In genomic region chr19:42217374-42217763, GRCm38 (mm10) we compare ENCODE assay signal across 8 mouse cellular contexts. TPM values are rescaled to one million over a fixed set of nuclear protein-coding genes. Genes with fewer than 3 reads are reported as not detected.
DNase-seq lines count a peak whose midpoint lies in the region; ATAC-seq and TF ChIP-seq lines count a peak whose summit lies in the region.

No protein-coding gene starts in this region.

- H3K4me1 ChIP-seq in lung, embryonic 14.5 days (ENCODE audit: insufficient read depth): no peaks in the 10 kb centered on the region
- no peaks in the 10 kb centered on the region for H3K4me1 ChIP-seq in neural tube, embryonic 14.5 days (ENCODE audit: control insufficient read depth, insufficient read depth, low read length)

- 8% methylated on average over 2 of the region's 2 CpGs for WGBS in lung, embryonic 14.5 days
- WGBS in neural tube, embryonic 14.5 days: 35% methylated on average over 2 of the region's 2 CpGs

- no peaks in the 10 kb centered on the region for H3K27me3 ChIP-seq in lung, embryonic 14.5 days (ENCODE audit: insufficient read depth, low read length)
- H3K27me3 ChIP-seq in neural tube, embryonic 14.5 days (ENCODE audit: control insufficient read depth, insufficient read depth, low read length): no peaks in the 10 kb centered on the region

- H3K4me3 ChIP-seq in lung, embryonic 14.5 days (ENCODE audit: low read depth, low read length): no peak overlapping the region
- no peak overlapping the region for H3K4me3 ChIP-seq in neural tube, embryonic 14.5 days (ENCODE audit: low read depth, low read length)

- no peaks in the 10 kb centered on the region for H3K9me3 ChIP-seq in lung, embryonic 14.5 days (ENCODE audit: low read depth, low read length)
- H3K9me3 ChIP-seq in neural tube, embryonic 14.5 days (ENCODE audit: control insufficient read depth, low read length): no peaks in the 10 kb centered on the region

- peak; percentile 68 for TF ChIP-seq CTCF in lung, embryonic 14.5 days (IDR thresholded peaks at IDR 0.05; ENCODE audit: low read depth)

- no peak overlapping the region for H3K9ac ChIP-seq in lung, embryonic 14.5 days
- no peak overlapping the region for H3K9ac ChIP-seq in neural tube, embryonic 14.5 days (replicated peaks; ENCODE audit: low read depth, low read length)

- ATAC-seq in CD4-positive, CD25-positive, alpha-beta regulatory T cell, adult 4 months: no peak
- ATAC-seq in lung, embryonic 14.5 days (ENCODE audit: insufficient read depth): no peak
- peak; percentile 44; the same call in 1 of the 2 replicates for ATAC-seq in neural tube, embryonic 14.5 days (ENCODE audit: low read depth)
- no peak for ATAC-seq in inflammation-experienced regulatory T-cells, adult 6 months

- H3K4me2 ChIP-seq in lung, embryonic 14.5 days: no peak overlapping the region
- no peak overlapping the region for H3K4me2 ChIP-seq in neural tube, embryonic 14.5 days (ENCODE audit: low read depth, low read length)

- H3K36me3 ChIP-seq in lung, embryonic 14.5 days (ENCODE audit: insufficient read depth): no peaks in the 10 kb centered on the region
- H3K36me3 ChIP-seq in neural tube, embryonic 14.5 days (ENCODE audit: control insufficient read depth, insufficient read depth, low read length): no peaks in the 10 kb centered on the region

- H3K27ac ChIP-seq in lung, embryonic 14.5 days (ENCODE audit: low read depth): no peak overlapping the region
- H3K27ac ChIP-seq in neural tube, embryonic 14.5 days (ENCODE audit: low read depth, low read length): no peak overlapping the region

- peak; percentile 29 for DNase-seq in CD4-positive, CD25-positive, alpha-beta regulatory T cell, adult 2 months (ENCODE audit: low read depth, low spot score)
- peak; percentile 48 for DNase-seq in lung, embryonic 14.5 days
- no peak for DNase-seq in lung, adult 18-20 months
- DNase-seq in cerebellum, adult 9-11 months: peak; percentile 76
- peak; percentile 21 for DNase-seq in induced T-regulatory cell, adult 2 months (ENCODE audit: low read depth)

RNA-seq across cellular contexts. Expression of gene Sfrp5, which starts 15.3 kb away (rescaled TPM):
- polyA plus RNA-seq in CD4-positive, CD25-positive, alpha-beta regulatory T cell, adult 4 months (2017; shearing (Covaris generic)): not detected
- polyA plus RNA-seq in lung, embryonic 14.5 days (2014; fragmentation: Nextera tagmentation; extraction: Ambion mirVana): 0.28 and 1.0 TPM in 2 replicates
- polyA plus RNA-seq in neural tube, embryonic 14.5 days (2014; fragmentation: Nextera tagmentation; extraction: Ambion mirVana): 0.21 and 13.5 TPM in 2 replicates
- not detected for polyA plus RNA-seq in inflammation-experienced regulatory T-cells, adult 6 months (2017; shearing (Covaris generic))

RNA-seq across cellular contexts. Expression of gene Golga7b, which starts 30.0 kb away (rescaled TPM):
- under 1 TPM in 1 of 2 experiments, not detected in 1; 0.15 TPM for polyA plus RNA-seq in CD4-positive, CD25-positive, alpha-beta regulatory T cell, adult 4 months (2017; shearing (Covaris generic))
- 0.08 TPM in 1 of 2 replicates, not detected in the other for polyA plus RNA-seq in lung, embryonic 14.5 days (2014; fragmentation: Nextera tagmentation; extraction: Ambion mirVana)
- 52.2 and 62.5 TPM in 2 replicates for polyA plus RNA-seq in neural tube, embryonic 14.5 days (2014; fragmentation: Nextera tagmentation; extraction: Ambion mirVana)
- not detected for polyA plus RNA-seq in inflammation-experienced regulatory T-cells, adult 6 months (2017; shearing (Covaris generic))

RNA-seq across cellular contexts. Expression of gene Zfyve27, which starts 53.6 kb away (rescaled TPM):
- polyA plus RNA-seq in CD4-positive, CD25-positive, alpha-beta regulatory T cell, adult 4 months (2017; shearing (Covaris generic)): 10 to 100 TPM; 19.5 to 21.0 TPM
- polyA plus RNA-seq in lung, embryonic 14.5 days (2014; fragmentation: Nextera tagmentation; extraction: Ambion mirVana): 15.2 and 16.8 TPM in 2 replicates
- 34.2 and 37.2 TPM in 2 replicates for polyA plus RNA-seq in neural tube, embryonic 14.5 days (2014; fragmentation: Nextera tagmentation; extraction: Ambion mirVana)
- polyA plus RNA-seq in inflammation-experienced regulatory T-cells, adult 6 months (2017; shearing (Covaris generic)): 10 to 100 TPM; 12.1 to 18.8 (median 17.9) TPM

Comparison
In these comparisons a context has a peak if more than half of its experiments do, and no peak if none do; other contexts are left out.
1. DNase-seq: peak in CD4-positive, CD25-positive, alpha-beta regulatory T cell, adult 2 months (single experiment), lung, embryonic 14.5 days (single experiment), cerebellum, adult 9-11 months (single experiment) and induced T-regulatory cell, adult 2 months (single experiment); none in lung, adult 18-20 months (0 of 2).
2. RNA of gene Golga7b, which starts 30.0 kb away (polyA plus RNA-seq): 52.2 to 62.5 TPM in neural tube, embryonic 14.5 days; 0.15 TPM in CD4-positive, CD25-positive, alpha-beta regulatory T cell, adult 4 months, 0.08 TPM in lung, embryonic 14.5 days and not detected in inflammation-experienced regulatory T-cells, adult 6 months; every median in the first group is over 10 times any median in the second.